Mouse (Mus musculus): ENCODE measurements at regions not wholly inside any gene's neighbourhood (a gene's known extent, or its start where the extent isn't known, plus 50 kb on each side); places are given as distances from the start of the nearest gene placed in this dataset.

DNA sequence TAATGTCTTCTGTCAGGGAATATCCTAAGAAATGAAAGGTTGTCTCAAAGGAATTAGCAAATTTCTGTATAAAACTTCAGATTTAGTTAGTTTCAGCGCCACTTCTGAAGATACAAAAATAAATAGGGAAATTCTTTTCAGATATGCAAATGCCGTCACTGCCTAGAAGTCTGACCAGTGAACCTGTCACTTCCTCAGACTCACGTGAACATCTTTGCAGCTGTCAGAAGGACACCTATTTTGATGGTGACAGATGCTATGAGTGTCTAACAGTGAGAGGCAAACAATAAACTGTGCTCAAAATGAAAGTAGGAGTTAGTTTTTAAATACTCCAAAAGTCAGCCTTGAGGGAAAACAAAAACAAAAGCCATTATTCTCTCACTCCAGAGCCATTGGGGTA lies 57.5 kb upstream of the Igf1r start:
- no peak for DNase-seq
- intact Hi-C loops (cut with DNase I; ENCODE audit: low total_unique reads), result no loop called here

DNA sequence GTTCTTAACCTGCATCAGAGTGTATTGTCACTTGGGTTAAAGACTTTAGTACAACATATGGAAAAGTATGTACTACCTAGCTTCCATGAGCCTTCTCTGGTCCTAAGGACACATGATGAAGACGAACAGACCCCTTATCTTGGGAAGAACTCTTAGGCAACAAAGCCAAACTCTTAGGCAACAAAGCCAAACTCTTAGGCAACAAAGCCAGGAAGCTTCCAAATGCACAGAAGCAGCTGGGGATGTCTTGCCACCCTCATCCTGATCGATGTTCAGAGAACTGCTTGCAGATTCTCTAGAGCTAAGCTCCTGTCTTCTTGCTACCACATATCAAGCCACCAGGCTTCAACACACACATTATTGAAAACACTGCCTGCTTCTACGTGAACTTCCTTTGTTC lies 59.7 kb upstream of the Igf1r start:
- intact Hi-C loops (cut with DNase I; ENCODE audit: low total_unique reads), result no loop called here
- DNase-seq, result no peak

DNA sequence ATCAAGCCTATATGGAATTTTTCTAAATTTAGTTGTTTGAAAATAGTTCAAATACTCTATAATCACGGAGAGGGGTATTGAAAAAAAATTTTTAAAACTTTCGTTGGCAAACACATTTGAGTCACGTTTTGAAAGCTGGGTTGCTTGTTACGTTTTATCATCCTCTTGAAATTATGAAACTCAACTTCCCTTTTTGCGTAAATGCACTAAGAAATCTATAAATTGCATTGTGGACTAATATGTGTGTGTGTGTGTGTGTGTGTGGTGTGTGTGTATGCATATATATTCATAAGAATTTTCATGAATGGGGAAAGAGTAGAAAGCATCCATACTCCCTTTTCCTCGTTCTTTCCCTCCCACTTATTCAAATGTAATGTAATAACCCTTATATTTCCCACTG lies 69.6 kb upstream of the Igf1r start:
- intact Hi-C loops (cut with DNase I; ENCODE audit: low total_unique reads), result no loop called here
- DNase-seq, result no peak

GRCm38 (mm10) chr7:67882606-67883005 lies 70.0 kb upstream of the Igf1r start:
- intact Hi-C loops (cut with DNase I; ENCODE audit: low total_unique reads), result no loop called here
- DNase-seq, result no peak

DNA sequence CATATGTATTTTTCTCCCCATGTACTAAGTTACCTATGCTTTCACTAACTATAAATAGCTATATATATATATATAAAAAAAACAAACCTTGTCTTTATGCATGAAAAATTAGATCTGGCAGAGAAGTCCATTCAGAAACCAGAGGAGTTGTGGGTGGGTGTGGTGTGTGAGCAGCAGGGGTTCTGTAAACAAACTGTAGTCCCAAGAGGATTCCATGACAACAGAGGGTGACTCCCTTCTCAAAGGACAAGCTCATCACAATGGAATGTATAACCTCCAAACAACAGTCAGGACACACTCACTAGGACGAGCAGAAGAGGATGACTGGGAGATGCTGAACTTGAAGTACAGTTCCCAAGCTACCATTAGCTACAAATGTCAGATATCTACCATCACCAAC lies 74.4 kb upstream of the Igf1r start:
- intact Hi-C loops (cut with DNase I; ENCODE audit: low total_unique reads), result no loop called here
- DNase-seq, result no peak

- intact Hi-C loops (cut with DNase I; ENCODE audit: low total_unique reads), result no loop called here
- DNase-seq, result no peak
Observed at GRCm38 (mm10) chr7:67877587-67877986, 75.0 kb upstream of the Igf1r start.

GRCm38 (mm10) chr7:67854080-67855022 lies 94.8 kb upstream of the Synm start:
- intact Hi-C loops (cut with DNase I; ENCODE audit: low total_unique reads), result no loop called here
- no peak for DNase-seq

GRCm38 (mm10) chr7:67852859-67853258 lies 93.3 kb upstream of the Synm start:
- DNase-seq, result no peak
- intact Hi-C loops (cut with DNase I; ENCODE audit: low total_unique reads), result no loop called here

DNA sequence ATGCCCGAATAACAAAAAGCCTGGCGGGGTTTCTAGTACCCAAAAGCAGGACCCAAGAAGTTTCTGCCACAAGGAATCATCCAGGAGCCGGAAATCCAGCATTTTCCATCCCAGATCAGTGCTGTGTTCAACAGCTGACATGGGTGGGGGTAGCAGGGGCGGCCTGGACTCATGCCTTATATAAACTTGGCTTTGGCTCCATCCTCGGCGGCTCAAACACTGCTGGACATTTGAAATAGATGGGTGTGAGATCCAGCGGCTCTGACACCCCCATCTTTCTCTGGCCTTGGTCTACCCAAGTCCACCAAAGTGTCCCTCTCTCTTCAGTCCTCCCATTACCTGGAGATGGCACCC lies 89.9 kb upstream of the Synm start:
- no peak for DNase-seq
- intact Hi-C loops (cut with DNase I; ENCODE audit: low total_unique reads), result no loop called here

DNA sequence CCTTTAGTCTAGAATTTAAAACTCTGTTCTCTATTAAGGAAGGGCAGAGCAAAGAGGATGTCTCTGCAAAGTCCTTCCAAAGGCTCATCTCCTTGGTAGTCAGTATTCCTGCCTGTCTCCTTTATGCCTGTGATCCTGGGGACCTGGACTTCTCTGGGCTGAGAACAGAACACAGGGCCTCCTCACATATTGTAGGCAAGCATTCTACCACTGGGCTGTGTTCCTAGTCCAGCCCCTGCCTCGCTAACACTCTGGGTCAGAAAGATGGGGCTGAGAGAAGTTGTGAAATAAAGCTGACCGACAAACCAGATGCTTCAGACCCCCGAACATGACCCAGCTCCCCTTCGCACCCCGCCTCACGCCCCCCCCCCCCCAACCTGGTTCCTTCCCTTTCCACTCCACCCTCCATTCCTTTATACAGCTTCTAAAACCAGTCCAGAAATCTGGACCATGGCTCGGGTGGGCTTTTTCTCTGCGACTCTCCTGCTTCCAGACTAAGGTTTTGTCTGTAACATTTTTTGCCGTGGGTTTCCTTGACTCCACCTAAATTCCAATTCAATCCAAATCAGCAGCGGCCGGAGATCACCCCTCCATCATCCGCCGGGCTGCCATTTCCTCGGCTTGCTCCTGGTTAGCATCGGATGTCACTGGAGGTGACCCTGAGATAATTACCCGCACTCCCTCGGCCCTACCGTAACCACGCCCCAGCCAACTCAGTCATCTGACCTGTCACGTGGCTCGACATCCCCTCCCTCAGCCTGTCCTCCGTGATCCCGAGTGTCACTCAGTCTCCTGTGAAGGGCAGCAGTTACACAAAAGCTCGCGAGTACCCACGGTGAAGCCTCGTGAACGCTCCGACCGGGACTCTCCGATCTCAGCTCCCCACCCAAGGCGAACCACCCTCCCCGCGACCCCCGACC lies 89.3 kb upstream of the Synm start:
- intact Hi-C loops (cut with DNase I; ENCODE audit: low total_unique reads), result no loop called here
- DNase-seq, result peak; percentile 78

DNA sequence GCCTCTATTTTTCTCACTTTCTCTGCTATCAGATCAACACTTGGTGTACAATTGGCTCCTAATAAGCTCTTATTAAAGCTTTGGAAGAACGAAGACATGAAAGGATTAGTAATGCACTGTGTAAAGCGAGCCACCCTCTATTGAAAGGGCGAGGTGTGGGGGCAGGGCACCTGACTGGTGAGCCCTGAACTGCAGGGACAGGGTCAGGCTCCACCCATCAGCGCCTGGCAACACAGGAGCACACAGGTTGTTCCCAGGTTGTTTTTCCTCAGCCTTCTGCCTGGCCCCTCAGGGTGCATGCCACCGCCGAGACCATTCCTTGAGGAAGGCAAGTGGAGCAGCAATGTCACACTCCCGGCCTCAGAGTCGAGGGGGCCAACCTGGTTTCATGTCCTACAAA lies 87.3 kb upstream of the Synm start:
- DNase-seq, result no peak
- intact Hi-C loops (cut with DNase I; ENCODE audit: low total_unique reads), result no loop called here

DNA sequence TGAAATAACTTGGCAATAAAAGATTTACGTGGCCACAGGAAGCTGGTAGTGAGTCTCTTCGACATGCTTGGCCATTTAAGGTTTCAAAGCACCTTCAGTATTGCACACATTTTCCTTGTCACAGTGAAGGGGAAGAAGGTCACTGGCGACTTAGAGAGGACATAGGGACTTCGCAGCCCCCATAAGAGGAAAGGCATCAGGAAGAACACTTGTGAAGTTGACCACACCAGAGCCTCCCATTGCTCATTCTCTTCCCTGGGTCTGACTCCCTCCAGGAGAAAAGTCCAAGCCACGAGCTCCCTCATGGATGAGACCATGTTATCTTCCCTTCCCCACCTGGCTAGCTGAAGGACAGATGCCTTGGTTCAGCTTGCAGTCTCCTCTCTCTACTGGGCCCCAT lies 77.4 kb upstream of the Synm start:
- no peak for DNase-seq

GRCm38 (mm10) chr7:67836117-67836949 lies 76.8 kb upstream of the Synm start:
- intact Hi-C loops (cut with DNase I; ENCODE audit: low total_unique reads), result no loop called here
- DNase-seq, result no peak

More for the DNA sequence above, 77.4 kb upstream of the Synm start:
- intact Hi-C loops (cut with DNase I; ENCODE audit: low total_unique reads), result no loop called here

DNA sequence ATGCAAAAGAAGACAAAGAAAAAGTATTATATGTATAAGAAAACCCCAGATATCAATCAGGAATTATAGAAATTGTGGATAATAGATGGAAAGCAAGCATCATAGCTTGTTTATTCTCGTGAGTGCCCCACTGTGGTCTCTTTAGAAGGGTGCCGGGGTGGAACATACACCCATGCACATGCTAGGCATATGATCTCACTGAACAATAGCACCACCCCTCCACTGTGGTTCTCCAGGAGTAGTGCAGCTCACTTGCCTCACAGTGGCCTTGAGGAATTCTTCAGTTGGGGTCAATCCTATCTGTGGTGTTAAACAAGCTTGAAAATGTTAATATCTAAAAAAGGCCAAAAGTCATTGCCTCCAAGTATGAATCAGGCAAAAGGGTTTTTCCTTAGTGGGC lies 72.2 kb upstream of the Synm start:
- intact Hi-C loops (cut with DNase I; ENCODE audit: low total_unique reads), result no loop called here

DNA sequence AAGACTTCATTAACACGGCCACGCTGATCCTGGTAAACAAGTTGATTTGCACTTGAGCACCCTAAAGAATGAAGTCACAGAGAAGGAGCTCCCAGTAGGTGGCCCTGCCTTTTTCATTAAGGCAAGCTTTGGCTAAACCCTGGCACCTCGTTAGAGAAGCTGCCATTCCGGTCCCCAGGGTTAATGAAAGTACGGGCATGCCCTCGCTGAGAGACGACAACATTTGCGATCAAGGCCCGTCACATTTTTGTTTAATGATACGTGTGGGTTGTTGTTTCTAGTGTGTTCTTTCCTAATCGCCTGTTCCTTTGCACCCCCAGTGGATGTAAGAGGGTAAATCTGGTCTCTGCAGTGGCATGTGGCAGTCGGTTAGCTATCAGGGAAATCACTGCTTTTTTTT lies 67.8 kb upstream of the Synm start:
- intact Hi-C loops (cut with DNase I; ENCODE audit: low total_unique reads), result no loop called here
- no peak for DNase-seq

More for the DNA sequence above, 72.2 kb upstream of the Synm start:
- DNase-seq, result no peak

DNA sequence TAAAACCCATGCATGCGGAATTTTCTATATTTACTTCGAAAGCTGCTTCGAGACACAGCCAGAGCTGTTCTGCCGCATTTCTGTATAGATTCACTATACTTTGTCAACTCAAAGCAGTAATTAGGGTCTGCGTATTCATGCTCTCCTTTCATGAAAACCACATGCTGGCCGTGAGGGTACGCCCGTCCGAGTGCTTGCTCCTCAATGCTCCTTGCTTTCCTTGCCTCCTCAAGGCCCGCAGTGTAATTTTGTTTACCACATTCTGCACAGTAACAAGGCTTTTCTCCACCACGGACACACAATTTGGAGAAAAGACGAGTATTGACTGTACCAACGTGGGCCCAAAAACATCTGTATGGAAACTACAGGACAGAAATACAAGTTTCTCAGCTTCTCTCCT lies 67.4 kb upstream of the Synm start:
- intact Hi-C loops (cut with DNase I; ENCODE audit: low total_unique reads), result no loop called here

GRCm38 (mm10) chr7:67826368-67826767 lies 66.8 kb upstream of the Synm start:
- intact Hi-C loops (cut with DNase I; ENCODE audit: low total_unique reads), result no loop called here
- DNase-seq, result no peak

More for the DNA sequence above, 67.4 kb upstream of the Synm start:
- no peak for DNase-seq

GRCm38 (mm10) chr7:67825636-67826280 lies 66.2 kb upstream of the Synm start:
- DNase-seq, result no peak
- intact Hi-C loops (cut with DNase I; ENCODE audit: low total_unique reads), result no loop called here

GRCm38 (mm10) chr7:67823943-67824645 lies 64.6 kb upstream of the Synm start:
- intact Hi-C loops (cut with DNase I; ENCODE audit: low total_unique reads), result no loop called here
- DNase-seq, result no peak

Measured in gastrocnemius, postnatal 14 days (tissue).